Mouse (Mus musculus): ENCODE measurements around the gene Lif.

DNA sequence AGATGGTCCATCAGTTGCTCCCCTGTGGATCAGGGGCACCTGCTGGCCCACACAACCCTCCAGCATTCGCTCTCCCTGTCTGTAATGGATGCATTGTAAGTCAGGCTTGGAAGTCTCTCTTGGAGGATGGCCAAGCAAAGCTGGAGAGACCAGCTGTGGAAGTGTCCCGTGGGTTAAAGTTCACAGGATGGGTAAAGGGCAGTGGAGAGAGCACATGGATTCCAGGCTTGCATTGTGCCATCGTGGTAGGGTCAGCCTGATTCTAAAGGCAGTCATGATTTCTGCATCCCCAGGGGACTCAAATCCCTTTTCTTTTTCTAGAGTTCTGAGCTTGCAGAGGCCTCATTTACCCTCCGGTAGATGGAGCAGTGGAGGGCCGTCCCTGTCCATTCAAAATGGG is 399 bp downstream of the Lif start:
- TF ChIP-seq CTCF (IDR thresholded peaks at IDR 0.05; ENCODE audit: low read depth) (no peak), EP300 (IDR thresholded peaks at IDR 0.05; ENCODE audit: low read depth) (no peak)

Data from liver, embryonic 14.5 days (tissue).